Mouse (Mus musculus): ENCODE results near the gene Olfr728.

Gene Olfr728

DNA sequence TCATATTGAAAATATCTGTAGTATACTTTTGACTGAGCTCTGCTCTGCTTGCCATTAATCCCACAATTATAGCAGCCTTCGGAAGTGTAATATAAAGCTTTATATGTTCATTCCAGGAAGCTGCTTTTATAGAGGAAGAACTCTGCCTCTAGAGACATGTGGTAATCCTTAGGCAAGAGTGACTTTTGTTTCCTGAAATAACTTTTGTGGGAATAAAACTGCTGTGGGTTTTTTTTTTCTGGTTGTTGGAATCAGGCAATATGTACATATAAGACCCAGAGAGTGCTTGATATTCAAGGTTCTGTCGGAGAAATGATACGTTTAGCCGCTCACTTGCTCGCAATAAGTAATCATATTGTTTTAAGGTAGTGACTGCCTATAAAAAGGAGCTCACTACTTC lies at the start of gene Olfr728:
Gene Olfr728 (minus strand): TSS at position 101 of the 400 bp plus-strand sequence.
- DNase-seq (ENCODE audit: low spot score), result no peak

DNA sequence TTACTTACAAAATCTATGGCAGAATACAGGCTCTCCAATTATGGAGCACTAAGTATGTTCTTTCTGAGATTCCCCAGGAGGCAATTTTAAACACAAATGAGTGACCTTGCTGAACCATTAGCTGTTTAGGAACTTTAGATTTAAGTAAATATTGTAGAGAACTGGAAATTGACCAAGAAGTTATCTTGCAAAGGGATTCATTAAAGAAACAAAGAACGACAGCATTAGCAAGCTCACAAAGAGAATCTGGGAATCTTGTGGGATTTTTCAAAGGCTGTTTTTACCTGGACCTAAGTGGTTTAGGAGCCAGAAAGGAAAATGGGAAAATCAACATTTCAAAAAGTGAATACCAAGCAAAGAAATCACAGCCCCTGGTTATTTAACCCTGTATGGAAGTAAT lies 45.6 kb upstream of the Olfr728 start, which contains the start of gene Olfr730:
Gene Olfr730 (minus strand): TSS at position 101 of the 400 bp plus-strand sequence.
- DNase-seq (ENCODE audit: low spot score), result no peak

DNA sequence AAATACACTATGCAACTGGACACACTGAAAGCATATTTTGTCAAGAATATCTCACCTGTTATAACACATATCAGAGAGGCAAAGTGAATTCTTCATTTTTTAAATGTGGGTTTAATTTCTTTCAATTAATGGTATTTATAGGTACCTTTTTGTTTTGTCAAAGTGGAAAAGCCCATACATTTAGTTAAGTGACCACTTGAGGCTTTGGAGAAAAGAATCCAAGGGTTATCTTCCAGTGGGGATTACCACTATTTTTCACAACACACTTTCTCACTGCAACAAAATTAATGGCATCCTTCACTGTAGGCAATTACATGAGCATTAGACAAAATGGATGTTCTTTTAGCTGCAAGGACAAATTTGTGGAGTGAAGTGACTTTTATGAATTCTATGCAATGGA lies 10.3 kb upstream of the Olfr728 start, which contains the start of gene Olfr729:
Gene Olfr729 (minus strand): TSS at position 101 of the 400 bp plus-strand sequence.
- DNase-seq (ENCODE audit: low spot score), result no peak

GRCm38 (mm10) chr14:50122886-50123285 lies 19.6 kb downstream of the Olfr728 start, which contains the start of gene Olfr727:
Gene Olfr727 (plus strand): TSS chr14:50123186.
- no peak for DNase-seq (ENCODE audit: low spot score)

DNA sequence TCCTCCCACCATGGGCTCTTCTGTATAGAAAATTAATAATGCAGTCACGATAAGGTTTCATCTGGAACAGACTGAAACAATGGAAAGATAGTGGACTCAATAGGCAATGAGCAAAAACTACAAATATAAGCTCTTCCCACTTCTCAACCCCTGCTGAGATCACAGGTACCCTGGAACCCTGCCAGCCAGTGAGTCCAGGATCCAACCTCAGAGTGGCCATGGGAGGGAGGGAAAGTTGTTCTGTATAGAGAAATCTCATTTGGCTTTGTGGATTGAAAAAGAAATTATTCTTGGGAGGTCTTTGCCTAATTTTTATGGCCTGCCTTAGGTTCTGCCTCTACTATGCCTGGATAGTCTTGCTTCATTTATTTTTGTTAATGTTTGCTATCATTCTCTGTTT lies 51.6 kb downstream of the Olfr728 start, which contains the start of gene Olfr726:
Gene Olfr726 (minus strand): TSS at position 101 of the 400 bp plus-strand sequence.
- no peak for DNase-seq (ENCODE audit: low spot score)
